Mouse (Mus musculus) forebrain, embryonic 16.5 days (tissue): ENCODE measurements around the gene Sapcd2. TPM values are rescaled to one million over a fixed set of nuclear protein-coding genes. Genes with fewer than 3 reads are reported as not detected.
A peak's percentile ranks its signal among the peaks of the same experiment; 100 is the strongest.

Experiments used
- ATAC-seq: fragments of 200-750 bp; cut with Nextera tagmentation; 2 replicates; pipeline ENCODE4 v1.8.0; 2017; ENCODE audit warnings: mild to moderate bottlenecking, moderate library complexity
- H3K27ac ChIP-seq: fragments of 300-500 bp; sonication (generic); 2 replicates; pipeline ENCODE4 v1.5.1; 2014; ENCODE audit warnings: low read length, control low read depth
- H3K27me3 ChIP-seq: fragments of 300-500 bp; sonication (generic); replicated peaks from 2 replicates; pipeline ENCODE4 v1.6.1; 2014; ENCODE audit warnings: low read length; ENCODE audit not compliant: control insufficient read depth, insufficient read depth
- H3K36me3 ChIP-seq: fragments of 300-500 bp; sonication (generic); 2 replicates; pipeline ENCODE4 v1.6.1; 2014; ENCODE audit not compliant: control insufficient read depth, insufficient read depth
- H3K4me1 ChIP-seq: fragments of 300-500 bp; sonication (generic); replicated peaks from 2 replicates; pipeline ENCODE4 v1.6.1; 2014; ENCODE audit warnings: low read length; ENCODE audit not compliant: control insufficient read depth, insufficient read depth
- H3K4me2 ChIP-seq: fragments of 300-500 bp; sonication (generic); 2 replicates; pipeline ENCODE4 v1.6.1; 2014; ENCODE audit warnings: mild to moderate bottlenecking, low read length, control low read depth
- H3K4me3 ChIP-seq: fragments of 300-500 bp; sonication (generic); replicated peaks from 2 replicates; pipeline ENCODE4 v1.5.1; 2014; ENCODE audit warnings: mild to moderate bottlenecking, low read length, control low read depth
- H3K9ac ChIP-seq: fragments of 300-500 bp; sonication (generic); replicated peaks from 2 replicates; pipeline ENCODE4 v1.6.1; 2014; ENCODE audit warnings: low read depth, low read length, control low read depth
- H3K9me3 ChIP-seq: fragments of 300-500 bp; sonication (generic); 2 replicates; pipeline ENCODE4 v1.6.1; 2016; ENCODE audit warnings: low read length; ENCODE audit not compliant: control insufficient read depth
- WGBS: fragments of 180-500 bp; shearing (Covaris S2); extraction: QIAGEN DNeasy Blood & Tissue Kit; methylation state at CpG from one replicate; pipeline ENCODE4 v1.1.7; 2014; 5-methylcytosine and 5-hydroxymethylcytosine counted together
- polyA plus RNA-seq: library from polyadenylated mRNA; unstranded; fragments of >200 nt; fragmentation: Nextera tagmentation; extraction: Ambion mirVana; gene quantifications from 2 replicates; pipeline ENCODE4 v1.2.1, GENCODE M21; 2015

The Sapcd2 gene
- polyA plus RNA-seq, result 23.8 and 29.9 TPM in 2 replicates

DNA sequence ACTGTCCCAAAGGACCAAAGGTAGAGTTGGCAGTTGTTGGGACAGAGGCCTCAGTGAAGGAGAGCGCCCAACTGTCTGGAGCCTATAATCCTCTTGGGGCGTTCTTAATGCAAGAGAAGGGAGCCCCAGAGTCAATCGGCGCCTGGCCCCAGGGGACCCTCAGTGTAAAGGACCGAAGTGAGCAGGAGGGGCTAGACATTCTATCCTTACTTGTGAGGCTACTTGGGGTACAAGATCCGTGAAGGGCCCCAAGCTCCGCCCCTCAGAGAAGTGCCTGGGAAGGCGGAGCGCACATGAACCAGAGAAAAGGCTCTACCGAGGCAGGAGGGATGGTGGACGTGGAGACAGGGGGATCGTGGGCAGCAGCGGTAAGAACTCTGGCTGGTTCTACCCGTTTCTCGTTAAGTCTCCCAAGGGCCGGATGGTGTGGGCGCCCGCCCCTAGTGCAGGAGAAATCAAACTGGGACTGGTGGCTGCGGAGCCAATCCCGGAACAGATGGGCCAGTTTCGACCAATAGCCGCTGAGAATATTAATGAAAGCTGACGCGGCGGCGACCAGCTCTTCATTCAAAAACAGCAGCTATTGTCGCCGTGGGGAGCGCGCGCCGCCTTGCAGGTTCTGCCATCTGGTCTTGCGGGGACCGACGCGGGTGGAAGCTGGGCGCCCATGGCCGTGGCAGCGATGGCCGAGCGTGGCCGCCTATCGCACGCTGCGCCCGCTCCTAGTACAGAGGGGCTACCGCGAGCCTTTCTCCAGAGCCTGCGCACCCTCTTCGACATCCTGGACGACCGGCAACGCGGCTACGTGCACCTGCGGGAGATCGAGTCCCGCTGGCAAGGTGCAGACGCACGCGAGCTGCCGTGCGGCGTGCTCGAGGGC is at the start of gene Sapcd2:
Gene Sapcd2 (plus strand): TSS at position 558 of the 880 bp plus-strand sequence.
- H3K4me2 ChIP-seq, result peak within 1 kb of the TSS; percentile 76
- peaks cover 23% of the 10 kb centered on the region for H3K4me1 ChIP-seq
- under 1% methylated on average over 65 of the region's 65 CpGs for WGBS
- peak within 1 kb of the TSS; percentile 71 for H3K4me3 ChIP-seq
- H3K27me3 ChIP-seq, result no peaks in the 10 kb centered on the region
- peak within 1 kb of the TSS; percentile 70 for H3K27ac ChIP-seq
- no peaks in the 10 kb centered on the region for H3K9me3 ChIP-seq
- H3K36me3 ChIP-seq, result no peaks in the 10 kb centered on the region
- ATAC-seq, result peak; percentile 98
- peak within 1 kb of the TSS; percentile 64 for H3K9ac ChIP-seq

DNA sequence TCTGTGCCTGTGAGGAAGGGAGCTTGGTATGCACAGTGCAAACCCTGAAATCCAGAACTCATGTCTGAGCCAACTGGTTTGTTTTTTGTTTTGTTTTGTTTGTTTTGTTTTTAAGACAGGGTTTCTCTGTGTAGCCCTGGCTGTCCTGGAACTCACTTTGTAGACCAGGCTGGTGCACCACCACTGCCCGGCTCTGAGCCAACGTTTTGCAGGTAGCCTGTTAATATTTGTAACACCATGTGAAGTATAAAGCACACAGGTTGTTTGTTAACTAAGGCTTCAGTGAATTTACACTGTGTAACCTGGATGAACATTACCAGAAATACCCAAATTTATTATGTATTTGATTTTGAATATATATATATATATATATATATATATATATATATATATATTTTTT is 46.1 kb upstream of the Sapcd2 start:
- no peaks in the 10 kb centered on the region for H3K36me3 ChIP-seq
- WGBS, result 79% methylated on average over 2 of the region's 2 CpGs
- peaks cover 9% of the 10 kb centered on the region; the same call in 1 of the 2 replicates for H3K27me3 ChIP-seq
- no peak overlapping the region for H3K27ac ChIP-seq
- peaks cover under 1% of the 10 kb centered on the region; the same call in 1 of the 2 replicates for H3K4me1 ChIP-seq
- ATAC-seq, result no peak
- no peak overlapping the region for H3K4me3 ChIP-seq
- no peaks in the 10 kb centered on the region for H3K9me3 ChIP-seq
- no peak overlapping the region for H3K9ac ChIP-seq
- H3K4me2 ChIP-seq, result no peak overlapping the region

DNA sequence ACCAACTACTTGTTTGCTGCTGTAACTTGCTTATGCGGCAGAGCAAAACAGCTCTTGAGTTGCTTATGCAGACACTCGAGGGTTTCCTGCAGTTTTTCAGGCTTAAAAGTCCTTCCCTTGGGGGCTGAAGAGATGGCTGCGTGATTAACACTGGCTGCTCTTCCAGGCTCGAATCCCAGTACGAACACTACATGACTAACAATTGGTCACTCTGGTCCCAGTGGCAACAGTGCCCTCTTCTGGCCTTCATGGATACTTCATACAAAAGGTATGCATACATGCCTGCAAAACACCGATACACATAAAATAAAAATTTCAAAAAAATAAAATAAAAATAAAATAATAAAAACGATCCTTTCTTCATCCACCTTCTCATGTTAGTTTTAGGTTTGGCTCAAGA is 43.7 kb upstream of the Sapcd2 start:
- Histone ChIP-seq H3K4me1 (peaks cover 13% of the 10 kb centered on the region), H3K27ac (no peak overlapping the region)
- WGBS, result 33% methylated on average over 7 of the region's 7 CpGs

DNA sequence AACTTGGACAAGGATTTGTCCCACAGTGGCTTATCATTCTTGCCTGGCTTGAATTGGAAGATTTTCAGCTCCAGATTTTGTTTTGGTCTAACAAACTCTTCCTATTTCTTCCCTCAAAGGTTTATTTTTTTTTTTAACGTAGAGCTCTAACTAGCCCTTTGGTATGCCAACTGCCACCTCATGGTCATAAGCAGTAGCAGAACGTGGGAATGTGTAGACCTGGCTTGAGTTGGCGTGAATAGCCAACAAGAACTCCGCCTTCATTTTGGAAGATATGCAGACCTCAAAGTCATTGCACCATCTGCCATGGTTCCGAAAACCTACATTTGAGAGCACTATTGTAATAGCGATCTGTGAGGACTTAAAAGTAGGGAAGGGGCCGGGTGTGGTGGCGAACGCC is 40.7 kb upstream of the Sapcd2 start:
- Histone ChIP-seq H3K4me2 (peak overlapping the region; percentile 76), H3K9ac (peak overlapping the region; percentile 90; the same call in 1 of the 2 replicates)

More for the DNA sequence above, 43.7 kb upstream of the Sapcd2 start:
- ATAC-seq, result no peak
- Histone ChIP-seq H3K4me2 (no peak overlapping the region), H3K4me3 (no peak overlapping the region), H3K27me3 (0 out of 2 replicates have a peak, but pooled peaks cover 2% of the 10 kb centered on the region), H3K9me3 (no peaks in the 10 kb centered on the region), H3K9ac (no peak overlapping the region), H3K36me3 (no peaks in the 10 kb centered on the region)

GRCm38 (mm10) chr2:25332286-25333160 is 39.6 kb upstream of the Sapcd2 start, which contains the start of gene Man1b1:
TSS of gene Man1b1 (plus strand) at chr2:25332338.
- H3K4me2 ChIP-seq, result peak within 1 kb of the TSS; percentile 94
- peaks cover 21% of the 10 kb centered on the region for H3K4me1 ChIP-seq
- H3K27ac ChIP-seq, result peak within 1 kb of the TSS; percentile 91
- peak; percentile 99 for ATAC-seq
- WGBS, result under 1% methylated on average over 78 of the region's 78 CpGs
- peak within 1 kb of the TSS; percentile 90 for H3K9ac ChIP-seq
- H3K27me3 ChIP-seq, result no peaks in the 10 kb centered on the region
- peak within 1 kb of the TSS; percentile 81 for H3K4me3 ChIP-seq
- H3K36me3 ChIP-seq, result peaks cover 14% of the 10 kb centered on the region
- no peaks in the 10 kb centered on the region for H3K9me3 ChIP-seq

More for the DNA sequence above, 40.7 kb upstream of the Sapcd2 start:
- Histone ChIP-seq H3K36me3 (peaks cover 9% of the 10 kb centered on the region; the same call in 1 of the 2 replicates), H3K4me1 (peaks cover 21% of the 10 kb centered on the region), H3K9me3 (no peaks in the 10 kb centered on the region), H3K27me3 (no peaks in the 10 kb centered on the region), H3K4me3 (peak overlapping the region; percentile 81), H3K27ac (no peak overlapping the region)
- no peak for ATAC-seq
- WGBS, result 58% methylated on average over 9 of the region's 9 CpGs

GRCm38 (mm10) chr2:25333569-25333968 is 38.6 kb upstream of the Sapcd2 start:
- Histone ChIP-seq H3K9ac (no peak overlapping the region; the same call in 1 of the 2 replicates), H3K27ac (no peak overlapping the region), H3K4me3 (peak overlapping the region; percentile 81), H3K4me2 (peak overlapping the region; percentile 94), H3K4me1 (peaks cover 21% of the 10 kb centered on the region), H3K27me3 (no peaks in the 10 kb centered on the region), H3K36me3 (peaks cover 23% of the 10 kb centered on the region), H3K9me3 (no peaks in the 10 kb centered on the region)
- WGBS, result 83% methylated on average over 2 of the region's 2 CpGs
- ATAC-seq, result no peak

- Histone ChIP-seq H3K4me2 (no peak overlapping the region), H3K9me3 (no peaks in the 10 kb centered on the region), H3K4me1 (peaks cover 10% of the 10 kb centered on the region), H3K9ac (no peak overlapping the region), H3K4me3 (no peak overlapping the region), H3K27ac (no peak overlapping the region), H3K27me3 (no peaks in the 10 kb centered on the region), H3K36me3 (peaks cover 41% of the 10 kb centered on the region)
- no peak for ATAC-seq
- 93% methylated on average over 6 of the region's 6 CpGs for WGBS
These were observed 33.8 kb upstream of the Sapcd2 start for GRCm38 (mm10) chr2:25338303-25338702.

DNA sequence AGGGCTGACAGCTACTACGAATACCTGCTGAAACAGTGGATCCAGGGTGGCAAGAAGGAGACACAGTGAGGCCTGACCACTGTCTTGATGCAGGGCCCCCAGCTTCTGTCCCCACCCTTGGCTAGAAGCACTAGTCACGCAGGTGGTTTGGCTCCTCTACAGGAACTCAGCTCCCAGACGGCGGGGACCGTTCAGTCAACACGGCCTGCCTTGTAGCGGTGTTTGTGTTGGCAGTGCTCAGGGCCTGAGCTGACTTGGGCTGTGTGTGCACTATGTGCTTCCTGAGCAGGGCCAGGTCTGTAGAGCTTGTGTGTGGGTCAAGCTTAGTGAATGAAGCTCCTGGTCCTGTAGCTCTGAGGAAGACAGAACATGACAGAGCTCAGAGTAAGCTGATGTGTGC is 24.0 kb upstream of the Sapcd2 start:
- H3K9ac ChIP-seq, result no peak overlapping the region
- no peak overlapping the region for H3K4me2 ChIP-seq
- 93% methylated on average over 7 of the region's 7 CpGs for WGBS
- H3K27ac ChIP-seq, result no peak overlapping the region
- no peak overlapping the region for H3K4me3 ChIP-seq
- H3K4me1 ChIP-seq, result no peaks in the 10 kb centered on the region
- H3K27me3 ChIP-seq, result no peaks in the 10 kb centered on the region
- H3K36me3 ChIP-seq, result peaks cover 58% of the 10 kb centered on the region
- no peaks in the 10 kb centered on the region for H3K9me3 ChIP-seq
- ATAC-seq, result no peak

GRCm38 (mm10) chr2:25349499-25349898 is 22.6 kb upstream of the Sapcd2 start:
- Histone ChIP-seq H3K36me3 (peaks cover 45% of the 10 kb centered on the region), H3K9ac (no peak overlapping the region), H3K9me3 (no peaks in the 10 kb centered on the region), H3K4me3 (no peak overlapping the region), H3K27me3 (no peaks in the 10 kb centered on the region), H3K4me2 (no peak overlapping the region), H3K4me1 (no peaks in the 10 kb centered on the region), H3K27ac (no peak overlapping the region)
- WGBS, result 91% methylated on average over 4 of the region's 4 CpGs
- no peak for ATAC-seq
